Mouse (Mus musculus) lung, embryonic 16.5 days (tissue): Measurements from ENCODE around the gene Gpr37l1. TPM values are rescaled to one million over a fixed set of nuclear protein-coding genes. Genes with fewer than 3 reads are reported as not detected.

Experiments
- ATAC-seq: fragments of 200-750 bp; cut with Nextera tagmentation; 2 replicates; pipeline ENCODE4 v1.8.0; 2017; ENCODE audit warnings: low read depth, mild to moderate bottlenecking, moderate library complexity
- H3K27ac ChIP-seq: fragments of 300-500 bp; sonication (generic); 2 replicates; pipeline ENCODE4 v1.5.1; 2014; ENCODE audit warnings: mild to moderate bottlenecking, control low read depth, low read length
- H3K27me3 ChIP-seq: fragments of 300-500 bp; sonication (generic); 2 replicates; pipeline ENCODE4 v1.6.1; 2014; ENCODE audit warnings: low read depth, low read length, mixed read lengths; ENCODE audit not compliant: control insufficient read depth, insufficient read depth
- H3K36me3 ChIP-seq: fragments of 300-500 bp; sonication (generic); 2 replicates; pipeline ENCODE4 v1.6.1; 2014; ENCODE audit warnings: low read length; ENCODE audit not compliant: control insufficient read depth, insufficient read depth
- H3K4me1 ChIP-seq: fragments of 300-500 bp; sonication (generic); replicated peaks from 2 replicates; pipeline ENCODE4 v1.6.1; 2014; ENCODE audit warnings: low read length, mixed read lengths; ENCODE audit not compliant: control insufficient read depth, insufficient read depth
- H3K4me2 ChIP-seq: fragments of 300-500 bp; sonication (generic); 2 replicates; pipeline ENCODE4 v1.6.1; 2014; ENCODE audit warnings: low read depth, low read length, control low read depth
- H3K4me3 ChIP-seq: fragments of 300-500 bp; sonication (generic); 2 replicates; pipeline ENCODE4 v1.5.1; 2014; ENCODE audit warnings: mild to moderate bottlenecking, low read length, control low read depth
- H3K9ac ChIP-seq: fragments of 300-500 bp; sonication (generic); 2 replicates; pipeline ENCODE4 v1.6.1; 2014; ENCODE audit warnings: low read length, control low read depth
- H3K9me3 ChIP-seq: fragments of 300-500 bp; sonication (generic); 2 replicates; pipeline ENCODE4 v1.6.1; 2016; ENCODE audit warnings: low read length; ENCODE audit not compliant: control insufficient read depth
- WGBS: fragments of 180-500 bp; shearing (Covaris S2); extraction: QIAGEN DNeasy Blood & Tissue Kit; methylation state at CpG from one replicate; pipeline ENCODE4 v1.1.7; 2014; 5-methylcytosine and 5-hydroxymethylcytosine counted together
- polyA plus RNA-seq: library from polyadenylated mRNA; unstranded; fragments of >200 nt; fragmentation: Nextera tagmentation; extraction: Ambion mirVana; gene quantifications from 2 replicates; pipeline ENCODE4 v1.2.1, GENCODE M21; 2015

The Gpr37l1 gene
- polyA plus RNA-seq, 1 experiment from 2014 or later = not detected

DNA sequence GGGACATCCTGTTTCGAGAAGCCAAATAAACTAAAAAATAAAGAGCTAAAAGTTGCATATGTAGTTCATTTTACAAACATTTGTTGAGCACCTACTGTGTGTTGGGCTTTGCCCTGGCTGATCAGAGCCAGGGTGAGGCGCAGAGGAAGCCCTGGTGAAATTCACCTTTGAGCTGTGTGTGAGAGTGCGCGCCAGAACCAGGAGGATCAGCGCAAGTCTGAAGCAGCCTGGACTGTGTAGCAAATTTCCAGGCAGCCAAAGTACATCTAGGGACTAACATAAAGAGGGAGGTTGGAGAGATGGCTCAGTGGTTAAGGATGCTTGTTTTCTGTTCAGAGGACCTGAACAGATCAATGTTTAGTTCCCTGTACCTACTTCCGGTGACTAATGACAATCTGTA, 5.8 kb upstream of the Gpr37l1 start:
- peaks cover 9% of the 10 kb centered on the region for H3K4me1 ChIP-seq
- ATAC-seq = no peak
- H3K4me3 ChIP-seq = no peak overlapping the region
- H3K4me2 ChIP-seq = no peak overlapping the region
- H3K36me3 ChIP-seq = no peaks in the 10 kb centered on the region
- H3K27ac ChIP-seq = no peak overlapping the region
- no peaks in the 10 kb centered on the region for H3K9me3 ChIP-seq
- no peaks in the 10 kb centered on the region for H3K27me3 ChIP-seq
- H3K9ac ChIP-seq = no peak overlapping the region
- WGBS = 90% methylated on average over 6 of the region's 6 CpGs

DNA sequence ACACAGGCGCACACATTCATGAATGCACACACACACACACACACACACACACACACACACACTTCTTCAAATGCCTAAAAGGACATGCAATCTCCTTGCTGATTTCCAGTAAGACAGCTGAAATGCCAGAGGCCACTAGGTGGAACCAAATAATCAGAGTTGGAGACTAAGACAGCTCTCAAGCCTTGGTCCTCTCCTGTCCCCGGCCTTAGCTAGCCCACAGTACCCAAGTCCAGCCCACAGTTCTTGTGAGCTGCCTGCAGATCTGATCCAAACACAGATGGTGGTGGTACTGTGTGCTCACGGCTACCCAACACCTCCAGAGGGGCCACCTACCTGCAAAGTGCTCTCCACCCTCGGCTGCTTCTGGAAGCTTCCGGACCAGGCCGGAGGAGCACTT, 4.5 kb upstream of the Gpr37l1 start:
- no peak overlapping the region for H3K27ac ChIP-seq
- H3K9ac ChIP-seq = no peak overlapping the region
- no peak overlapping the region for H3K4me2 ChIP-seq
- no peaks in the 10 kb centered on the region for H3K9me3 ChIP-seq
- peaks cover 9% of the 10 kb centered on the region for H3K4me1 ChIP-seq
- H3K27me3 ChIP-seq = no peaks in the 10 kb centered on the region
- ATAC-seq = peak; percentile 82
- WGBS = 52% methylated on average over 6 of the region's 6 CpGs
- H3K36me3 ChIP-seq = no peaks in the 10 kb centered on the region
- no peak overlapping the region for H3K4me3 ChIP-seq

- Histone ChIP-seq H3K9ac (no peak overlapping the region), H3K4me1 (peaks cover 9% of the 10 kb centered on the region), H3K36me3 (no peaks in the 10 kb centered on the region), H3K27me3 (no peaks in the 10 kb centered on the region), H3K9me3 (no peaks in the 10 kb centered on the region), H3K4me2 (no peak overlapping the region), H3K27ac (no peak overlapping the region), H3K4me3 (no peak overlapping the region)
- ATAC-seq = no peak
- WGBS = 75% methylated on average over 7 of the region's 7 CpGs
Measured at GRCm38 (mm10) chr1:135171202-135171601, 3.7 kb upstream of the Gpr37l1 start.

GRCm38 (mm10) chr1:135170299-135170698, 2.8 kb upstream of the Gpr37l1 start:
- no peak for ATAC-seq
- Histone ChIP-seq H3K4me3 (no peak overlapping the region), H3K9me3 (no peaks in the 10 kb centered on the region), H3K9ac (peak overlapping the region; percentile 44; the same call in 1 of the 2 replicates), H3K36me3 (no peaks in the 10 kb centered on the region), H3K27me3 (no peaks in the 10 kb centered on the region), H3K4me1 (peaks cover 9% of the 10 kb centered on the region), H3K4me2 (peak overlapping the region; percentile 23; the same call in 1 of the 2 replicates), H3K27ac (no peak overlapping the region)
- WGBS = 43% methylated on average over 10 of the region's 10 CpGs

DNA sequence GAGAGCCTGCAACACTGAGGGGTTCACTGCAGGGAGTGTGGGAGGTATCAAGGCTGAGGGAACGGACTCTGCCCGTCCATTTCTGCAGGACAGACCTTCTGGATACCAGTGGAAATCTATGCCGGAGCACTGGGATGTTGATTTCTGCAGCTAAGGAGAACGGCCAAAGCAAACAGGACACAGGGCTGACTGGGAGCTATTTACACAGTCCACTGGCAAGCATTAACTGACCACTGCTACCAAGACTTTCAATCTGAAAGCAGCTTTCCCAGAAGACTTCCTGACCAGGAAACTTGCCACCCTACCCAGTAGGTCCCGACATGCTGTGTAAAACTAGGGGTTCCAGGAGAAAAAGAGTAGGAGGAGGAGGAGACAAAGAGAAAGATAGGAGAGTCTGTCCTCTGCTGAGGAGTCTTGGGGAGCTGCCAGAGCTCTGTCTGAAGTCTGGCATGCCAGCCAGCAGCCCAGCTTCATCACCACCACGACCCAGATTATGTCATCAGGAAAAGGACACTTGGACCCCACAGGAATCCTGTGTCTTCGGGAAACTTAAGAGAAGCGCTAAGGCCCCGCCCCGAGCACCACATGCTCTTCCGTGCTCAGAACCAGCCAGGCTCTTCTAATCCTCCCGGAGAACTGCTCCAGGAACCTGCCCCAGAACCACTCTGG, 2.2 kb upstream of the Gpr37l1 start:
- H3K9ac ChIP-seq = peak overlapping the region; percentile 44; the same call in 1 of the 2 replicates
- WGBS = 22% methylated on average over 12 of the region's 12 CpGs
- peak; percentile 56 for ATAC-seq
- peak overlapping the region; percentile 23; the same call in 1 of the 2 replicates for H3K4me2 ChIP-seq
- H3K27ac ChIP-seq = 0 out of 2 replicates have a peak overlapping the region, but pooled peaks have one; percentile 23
- no peak overlapping the region for H3K4me3 ChIP-seq
- no peaks in the 10 kb centered on the region for H3K27me3 ChIP-seq
- H3K4me1 ChIP-seq = peaks cover 9% of the 10 kb centered on the region
- H3K36me3 ChIP-seq = no peaks in the 10 kb centered on the region
- H3K9me3 ChIP-seq = no peaks in the 10 kb centered on the region

DNA sequence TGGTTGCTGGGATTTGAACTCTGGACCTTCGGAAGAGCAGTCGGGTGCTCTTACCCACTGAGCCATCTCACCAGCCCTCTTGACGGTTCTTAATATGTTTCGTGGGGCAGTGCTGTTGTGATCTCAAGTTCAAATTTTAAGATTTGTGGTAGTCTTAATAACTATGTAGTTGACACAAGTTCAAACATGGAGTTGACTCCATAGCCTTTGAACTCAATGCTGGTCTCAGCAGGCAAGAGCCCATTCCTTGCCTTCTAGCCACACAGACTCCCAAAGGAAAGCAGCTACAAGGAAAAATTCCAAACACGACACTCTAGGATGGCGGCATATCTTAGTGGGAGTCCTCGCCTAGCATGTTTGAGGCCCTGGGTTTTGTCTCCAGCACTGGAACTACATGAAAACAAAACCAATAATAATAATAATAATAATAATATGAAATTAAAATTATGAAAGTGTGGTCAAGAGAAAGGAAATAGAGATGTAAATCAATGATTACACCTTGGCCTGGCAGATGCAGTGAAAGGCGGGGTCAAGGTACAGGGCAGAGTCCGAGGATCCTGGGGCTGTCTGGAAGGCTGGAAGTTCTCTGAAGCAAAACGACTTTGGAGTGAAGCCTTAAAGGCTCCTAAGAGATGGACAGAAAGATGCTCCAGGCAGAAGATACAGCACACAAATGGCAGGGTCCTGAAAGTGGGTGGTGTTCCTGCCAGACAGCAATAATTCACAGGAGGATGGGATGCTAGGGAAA, 1.1 kb upstream of the Gpr37l1 start:
- no peak overlapping the region for H3K9ac ChIP-seq
- peaks cover 9% of the 10 kb centered on the region for H3K4me1 ChIP-seq
- H3K4me2 ChIP-seq = no peak overlapping the region
- no peak for ATAC-seq
- H3K9me3 ChIP-seq = no peaks in the 10 kb centered on the region
- WGBS = 86% methylated on average over 10 of the region's 10 CpGs
- H3K4me3 ChIP-seq = no peak overlapping the region
- H3K27ac ChIP-seq = no peak overlapping the region
- no peaks in the 10 kb centered on the region for H3K27me3 ChIP-seq
- no peaks in the 10 kb centered on the region for H3K36me3 ChIP-seq

DNA sequence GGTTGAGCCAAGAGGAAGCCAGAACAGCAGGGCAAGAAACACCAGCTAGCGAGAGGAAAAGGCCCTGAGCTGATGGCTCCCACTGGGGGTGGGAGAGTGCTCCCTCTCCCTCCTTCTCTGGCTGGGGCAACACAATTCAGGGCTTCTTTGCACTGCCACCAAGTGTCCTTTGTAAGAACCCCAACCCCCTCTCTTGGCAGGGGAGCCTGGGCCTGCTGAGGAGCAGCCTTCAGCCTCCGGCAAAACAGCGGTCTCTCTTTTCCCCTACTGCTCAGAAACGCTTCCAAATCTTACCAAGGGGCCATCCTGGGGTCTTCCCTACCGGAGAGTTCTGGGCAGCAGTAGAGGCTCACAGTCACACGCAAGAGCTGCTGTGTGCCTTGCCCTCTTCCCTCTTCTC, 4.8 kb downstream of the Gpr37l1 start:
- WGBS = 62% methylated on average over 6 of the region's 6 CpGs
- Histone ChIP-seq H3K27me3 (no peaks in the 10 kb centered on the region), H3K9me3 (no peaks in the 10 kb centered on the region)

GRCm38 (mm10) chr1:135160411-135161050, 7.0 kb downstream of the Gpr37l1 start:
- no peaks in the 10 kb centered on the region for H3K27me3 ChIP-seq
- WGBS = 82% methylated on average over 13 of the region's 13 CpGs
- 0 out of 2 replicates have a peak, but pooled peaks cover 4% of the 10 kb centered on the region for H3K4me1 ChIP-seq
- H3K36me3 ChIP-seq = peaks cover 10% of the 10 kb centered on the region
- H3K4me2 ChIP-seq = no peak overlapping the region
- no peak overlapping the region for H3K27ac ChIP-seq
- no peak for ATAC-seq
- no peak overlapping the region for H3K9ac ChIP-seq
- H3K4me3 ChIP-seq = no peak overlapping the region
- H3K9me3 ChIP-seq = no peaks in the 10 kb centered on the region

More for the DNA sequence above, 4.8 kb downstream of the Gpr37l1 start:
- ATAC-seq = no peak
- Histone ChIP-seq H3K4me1 (0 out of 2 replicates have a peak, but pooled peaks cover 4% of the 10 kb centered on the region), H3K27ac (no peak overlapping the region), H3K4me3 (no peak overlapping the region), H3K36me3 (no peaks in the 10 kb centered on the region), H3K9ac (no peak overlapping the region), H3K4me2 (no peak overlapping the region)

DNA sequence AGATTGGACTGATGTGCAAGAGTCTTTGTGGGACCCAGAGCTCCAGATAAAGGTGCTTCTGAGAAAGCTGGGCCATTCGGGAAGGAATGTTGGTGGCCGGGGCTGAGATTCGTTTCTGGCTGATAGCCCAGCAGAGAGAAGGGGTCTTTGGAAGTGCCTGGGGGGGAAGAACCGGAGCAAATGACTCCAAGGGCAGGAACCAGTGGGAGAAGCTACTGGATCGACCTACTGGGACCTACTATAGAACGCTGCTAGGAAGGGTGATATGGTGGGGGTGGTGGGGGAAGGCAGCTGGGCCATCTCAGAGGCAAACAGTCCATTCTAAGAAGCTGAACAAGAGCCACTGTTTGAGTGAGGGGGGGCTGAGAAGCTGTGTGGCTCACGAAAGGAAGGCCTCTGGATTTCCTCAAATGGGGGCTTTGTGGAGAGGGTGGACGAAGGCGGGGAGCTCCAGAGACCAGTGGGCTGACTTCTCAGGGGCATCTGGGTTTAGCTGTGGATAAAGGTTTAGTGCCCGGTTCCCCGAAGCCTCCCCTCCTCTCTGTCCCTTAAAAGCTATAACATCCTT, 7.8 kb downstream of the Gpr37l1 start:
- Histone ChIP-seq H3K36me3 (peaks cover 14% of the 10 kb centered on the region), H3K9ac (no peak overlapping the region), H3K27me3 (no peaks in the 10 kb centered on the region), H3K4me1 (peaks cover 5% of the 10 kb centered on the region; the same call in 1 of the 2 replicates), H3K27ac (no peak overlapping the region), H3K4me3 (no peak overlapping the region), H3K4me2 (no peak overlapping the region), H3K9me3 (no peaks in the 10 kb centered on the region)
- 60% methylated on average over 11 of the region's 11 CpGs for WGBS
- no peak for ATAC-seq
